Mouse (Mus musculus): ENCODE results near the gene Aptx. TPM values are rescaled to one million over a fixed set of nuclear protein-coding genes. Genes with fewer than 3 reads are reported as not detected.

Gene Aptx
- polyA plus RNA-seq, 1 experiment: 11.5 TPM

GRCm38 (mm10) chr4:40666237-40667012 is 36.6 kb downstream of the Aptx start:
- no peak for DNase-seq (ENCODE audit: low read depth)

DNA sequence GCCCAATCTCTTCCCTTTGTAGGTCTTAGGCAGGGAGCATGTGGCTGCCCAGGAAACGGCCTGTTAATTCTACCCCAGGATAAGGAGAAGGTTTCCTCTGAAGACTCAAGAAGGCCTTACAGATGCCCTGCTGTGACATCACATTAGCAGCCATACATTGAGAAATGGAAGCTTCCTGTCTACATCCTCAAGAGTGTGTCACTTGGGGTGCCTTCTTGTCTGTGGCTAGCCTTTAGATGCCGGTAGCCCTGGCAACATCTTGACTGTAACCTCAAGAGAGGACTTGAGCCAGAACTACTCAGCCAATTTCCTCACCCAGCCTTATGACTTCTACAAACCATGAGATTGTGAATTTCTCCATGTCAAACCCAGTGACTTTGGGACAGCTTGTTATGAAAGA is 51.9 kb downstream of the Aptx start:
- DNase-seq (ENCODE audit: low read depth): no peak

- DNase-seq (ENCODE audit: low read depth): no peak
These were observed 53.9 kb downstream of the Aptx start for GRCm38 (mm10) chr4:40649111-40649510.

- no peak for DNase-seq (ENCODE audit: low read depth)
These were observed 59.4 kb downstream of the Aptx start for GRCm38 (mm10) chr4:40643567-40643966.

DNA sequence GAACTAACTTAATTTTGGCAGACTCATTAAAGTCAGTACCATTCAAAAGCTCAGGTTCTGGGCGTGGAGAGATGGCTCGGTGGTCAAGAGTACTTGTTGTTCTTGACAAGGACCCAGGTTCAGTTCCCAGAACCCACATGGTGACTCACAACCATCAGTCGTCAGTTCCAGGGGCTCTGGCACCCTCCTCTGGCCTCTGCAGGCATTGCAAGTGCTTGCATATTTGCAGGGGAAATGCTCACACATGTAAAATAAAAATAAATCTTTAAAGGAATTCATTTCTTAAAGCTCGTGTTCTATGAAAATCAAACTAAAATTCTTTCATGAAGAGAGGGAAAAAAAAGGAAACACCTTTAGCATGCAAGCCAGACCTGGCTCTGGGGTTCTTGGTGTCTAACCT is 62.0 kb downstream of the Aptx start:
- DNase-seq (ENCODE audit: low read depth): no peak

Other genes with a start within 250 kb of the Aptx start
- gene Tmem215, start 231.0 kb downstream of the Aptx start, polyA plus RNA-seq (2012; rRNA removed): 0.08 TPM in 1 of 2 replicates, not detected in the other
- 12.9 and 17.8 TPM in 2 replicates for gene Dnaja1, start 19.0 kb upstream of the Aptx start, polyA plus RNA-seq (2012; rRNA removed)
- 27.0 and 33.2 TPM in 2 replicates for gene Smu1, start 54.7 kb upstream of the Aptx start, polyA plus RNA-seq (2012; rRNA removed)
- 38.1 and 66.2 TPM in 2 replicates for gene B4galt1, start 150.8 kb upstream of the Aptx start, polyA plus RNA-seq (2012; rRNA removed)
- 10.0 and 20.8 TPM in 2 replicates for gene Spink4, start 216.9 kb upstream of the Aptx start, polyA plus RNA-seq (2012; rRNA removed)
- 123 and 165 TPM in 2 replicates for gene Bag1, start 245.1 kb upstream of the Aptx start, polyA plus RNA-seq (2012; rRNA removed)
- gene Chmp5, start 245.2 kb upstream of the Aptx start, polyA plus RNA-seq (2012; rRNA removed): 26.3 and 35.6 TPM in 2 replicates

Data from gonadal fat pad, adult 2 months (tissue).